Mouse (Mus musculus) midbrain, embryonic 14.5 days (tissue): ENCODE results near the gene I0C0044D17Rik. TPM values are rescaled to one million over a fixed set of nuclear protein-coding genes. Genes with fewer than 3 reads are reported as not detected.
"Not testable (repeated sequence)": the region's sequence is repeated elsewhere in the genome, so short reads cannot be mapped to it uniquely, and the experiment has no call there.

Experiments
- ATAC-seq: fragments of 200-750 bp; cut with Nextera tagmentation; 2 replicates; pipeline ENCODE4 v1.8.0; 2017; ENCODE audit warnings: moderate number of reproducible peaks, moderate library complexity; ENCODE audit not compliant: low FRiP score, low TSS enrichment
- DNase-seq: peaks from one replicate; pipeline ENCODE4 v3.0.0-alpha.2; 2015
- H3K27ac ChIP-seq: fragments of 300-500 bp; sonication (generic); replicated peaks from 2 replicates; pipeline ENCODE4 v1.5.1; 2014; ENCODE audit warnings: mild to moderate bottlenecking, low read depth, low read length, moderate library complexity
- H3K27me3 ChIP-seq: fragments of 300-500 bp; sonication (generic); 2 replicates; pipeline ENCODE4 v1.6.1; 2014; ENCODE audit warnings: low read length, control low read depth, mixed read lengths; ENCODE audit not compliant: control insufficient read depth, insufficient read depth
- H3K36me3 ChIP-seq: fragments of 300-500 bp; sonication (generic); 2 replicates; pipeline ENCODE4 v1.6.1; 2014; ENCODE audit warnings: low read length, control low read depth; ENCODE audit not compliant: control insufficient read depth, insufficient read depth
- H3K4me1 ChIP-seq: fragments of 300-500 bp; sonication (generic); 2 replicates; pipeline ENCODE4 v1.6.1; 2014; ENCODE audit warnings: mild to moderate bottlenecking, antibody characterized with exemption, low read length, control low read depth; ENCODE audit not compliant: control insufficient read depth, insufficient read depth
- H3K4me2 ChIP-seq: fragments of 300-500 bp; sonication (generic); 2 replicates; pipeline ENCODE4 v1.6.1; 2014; ENCODE audit warnings: mild to moderate bottlenecking, low read length, moderate library complexity
- H3K4me3 ChIP-seq: fragments of 300-500 bp; sonication (generic); replicated peaks from 2 replicates; pipeline ENCODE4 v1.5.1; 2014; ENCODE audit warnings: low read depth, low read length
- H3K9ac ChIP-seq: fragments of 300-500 bp; sonication (generic); replicated peaks from 2 replicates; pipeline ENCODE4 v1.6.1; 2014; ENCODE audit warnings: mild to moderate bottlenecking, low read length, moderate library complexity
- H3K9me3 ChIP-seq: fragments of 300-500 bp; sonication (generic); 2 replicates; pipeline ENCODE4 v1.6.1; 2016; ENCODE audit warnings: low read length, control low read depth, mixed read lengths; ENCODE audit not compliant: control insufficient read depth
- WGBS: fragments of 180-500 bp; shearing (Covaris S2); extraction: QIAGEN DNeasy Blood & Tissue Kit; methylation state at CpG from one replicate; pipeline ENCODE4 v1.1.7; 2014; 5-methylcytosine and 5-hydroxymethylcytosine counted together
- polyA plus RNA-seq: library from polyadenylated mRNA; unstranded; fragments of >200 nt; fragmentation: Nextera tagmentation; extraction: Ambion mirVana; gene quantifications from 2 replicates; pipeline ENCODE4 v1.2.1, GENCODE M21; 2014

The I0C0044D17Rik gene
- polyA plus RNA-seq, 1 experiment from 2014 or later, result not detected

GRCm38 (mm10) chr4:98850485-98850884, 26.8 kb upstream of the I0C0044D17Rik start:
- H3K9me3 ChIP-seq, H3K4me1 ChIP-seq, ATAC-seq, H3K9ac ChIP-seq, DNase-seq, H3K4me3 ChIP-seq, H3K36me3 ChIP-seq, H3K27ac ChIP-seq, H3K4me2 ChIP-seq, H3K27me3 ChIP-seq: not testable (repeated sequence)
- WGBS, result 89% methylated on average over 1 of the region's 1 CpGs

- Histone ChIP-seq H3K27ac (no peak overlapping the region), H3K9me3 (no peaks in the 10 kb centered on the region), H3K9ac (no peak overlapping the region), H3K4me2 (no peak overlapping the region), H3K27me3 (no peaks in the 10 kb centered on the region), H3K4me1 (no peaks in the 10 kb centered on the region), H3K4me3 (no peak overlapping the region), H3K36me3 (no peaks in the 10 kb centered on the region)
- WGBS, result 82% methylated on average over 6 of the region's 6 CpGs
- ATAC-seq (no peak), DNase-seq (no peak)
These were observed 23.7 kb upstream of the I0C0044D17Rik start for GRCm38 (mm10) chr4:98847120-98847885.

GRCm38 (mm10) chr4:98846396-98846795, 22.8 kb upstream of the I0C0044D17Rik start:
- DNase-seq, result no peak
- Histone ChIP-seq H3K4me2 (no peak overlapping the region), H3K27me3 (no peaks in the 10 kb centered on the region), H3K9me3 (no peaks in the 10 kb centered on the region), H3K27ac (no peak overlapping the region), H3K4me3 (no peak overlapping the region), H3K4me1 (no peaks in the 10 kb centered on the region), H3K36me3 (no peaks in the 10 kb centered on the region), H3K9ac (no peak overlapping the region)
- WGBS, result 51% methylated on average over 3 of the region's 3 CpGs
- ATAC-seq, result no peak

- Histone ChIP-seq H3K9me3 (no peaks in the 10 kb centered on the region), H3K4me2 (no peak overlapping the region), H3K27me3 (no peaks in the 10 kb centered on the region), H3K9ac (no peak overlapping the region), H3K4me3 (no peak overlapping the region), H3K27ac (no peak overlapping the region), H3K36me3 (no peaks in the 10 kb centered on the region), H3K4me1 (no peaks in the 10 kb centered on the region)
- DNase-seq (no peak), ATAC-seq (no peak)
- WGBS, result 84% methylated on average over 8 of the region's 8 CpGs
These were observed 22.1 kb upstream of the I0C0044D17Rik start for GRCm38 (mm10) chr4:98845687-98846125.

- DNase-seq (no peak), ATAC-seq (no peak)
- Histone ChIP-seq H3K4me3 (no peak overlapping the region), H3K4me1 (no peaks in the 10 kb centered on the region), H3K27ac (no peak overlapping the region), H3K9ac (no peak overlapping the region), H3K9me3 (no peaks in the 10 kb centered on the region), H3K36me3 (no peaks in the 10 kb centered on the region), H3K27me3 (no peaks in the 10 kb centered on the region), H3K4me2 (no peak overlapping the region)
- 83% methylated on average over 4 of the region's 4 CpGs for whole genome bisulfite sequencing
These were observed 21.6 kb upstream of the I0C0044D17Rik start for GRCm38 (mm10) chr4:98845201-98845600.

GRCm38 (mm10) chr4:98843906-98844597, 20.4 kb upstream of the I0C0044D17Rik start:
- 86% methylated on average over 7 of the region's 7 CpGs for WGBS
- H3K9me3 ChIP-seq, result no peaks in the 10 kb centered on the region
- H3K4me3 ChIP-seq, result no peak overlapping the region
- no peaks in the 10 kb centered on the region for H3K27me3 ChIP-seq
- no peak overlapping the region for H3K27ac ChIP-seq
- no peak overlapping the region for H3K4me2 ChIP-seq
- ATAC-seq (no peak), DNase-seq (no peak)
- no peaks in the 10 kb centered on the region for H3K4me1 ChIP-seq
- no peaks in the 10 kb centered on the region for H3K36me3 ChIP-seq
- H3K9ac ChIP-seq, result no peak overlapping the region

- ATAC-seq, H3K27ac ChIP-seq, H3K36me3 ChIP-seq, H3K9me3 ChIP-seq, H3K4me2 ChIP-seq, DNase-seq, H3K4me1 ChIP-seq, H3K27me3 ChIP-seq, H3K9ac ChIP-seq, H3K4me3 ChIP-seq: not testable (repeated sequence)
- 69% methylated on average over 6 of the region's 6 CpGs for WGBS
These were observed 17.6 kb upstream of the I0C0044D17Rik start for GRCm38 (mm10) chr4:98841251-98841650.

- H3K4me2 ChIP-seq, result no peak overlapping the region
- DNase-seq, result peak; percentile 7
- no peak for ATAC-seq
- no peaks in the 10 kb centered on the region for H3K36me3 ChIP-seq
- no peak overlapping the region for H3K9ac ChIP-seq
- H3K27me3 ChIP-seq, result no peaks in the 10 kb centered on the region
- no peak overlapping the region for H3K4me3 ChIP-seq
- no peaks in the 10 kb centered on the region for H3K9me3 ChIP-seq
- no peak overlapping the region for H3K27ac ChIP-seq
- WGBS, result 16% methylated on average over 6 of the region's 6 CpGs
- no peaks in the 10 kb centered on the region for H3K4me1 ChIP-seq
These were observed 16.9 kb upstream of the I0C0044D17Rik start for GRCm38 (mm10) chr4:98840526-98840925.

- 88% methylated on average over 4 of the region's 4 CpGs for WGBS
- DNase-seq, result no peak
- no peak overlapping the region for H3K27ac ChIP-seq
- H3K9me3 ChIP-seq, result no peaks in the 10 kb centered on the region
- no peaks in the 10 kb centered on the region for H3K27me3 ChIP-seq
- H3K4me3 ChIP-seq, result no peak overlapping the region
- H3K9ac ChIP-seq, result no peak overlapping the region
- no peaks in the 10 kb centered on the region for H3K4me1 ChIP-seq
- no peak overlapping the region for H3K4me2 ChIP-seq
- ATAC-seq, result no peak
- no peaks in the 10 kb centered on the region for H3K36me3 ChIP-seq
These were observed 15.3 kb upstream of the I0C0044D17Rik start for GRCm38 (mm10) chr4:98838913-98839312.
